Mouse (Mus musculus) brain, embryonic 14.5 days (tissue): ENCODE measurements at regions not wholly inside any gene's neighbourhood (a gene's known extent, or its start where the extent isn't known, plus 50 kb on each side); places are given as distances from the start of the nearest gene placed in this dataset.

Experiments
- DNase-seq: peaks from one replicate; pipeline ENCODE4 v3.0.0-alpha.2; 2011; ENCODE audit warnings: low read depth
- CTCF ChIP-seq: fragments of 200-500 bp; IDR thresholded peaks from 2 replicates; pipeline ENCODE4 v1.5.1; 2012; ENCODE audit warnings: inconsistent platforms, mild to moderate bottlenecking, moderate library complexity, borderline replicate concordance; ENCODE audit not compliant: insufficient read depth, insufficient read length; ENCODE audit errors: extremely low read depth
- POLR2A ChIP-seq: fragments of 200-500 bp; IDR thresholded peaks from 2 replicates; pipeline ENCODE4 v1.6.1; 2012; ENCODE audit warnings: mild to moderate bottlenecking, inconsistent platforms, borderline replicate concordance; ENCODE audit not compliant: poor library complexity, insufficient read depth, insufficient read length, severe bottlenecking; ENCODE audit errors: extremely low read depth

- TF ChIP-seq POLR2A (no peak), CTCF (no peak)
- peak; percentile 58 for DNase-seq
Measured at GRCm38 (mm10) chr8:112196423-112196822, 181.6 kb upstream of the Gm6793 start.

- no peak for TF ChIP-seq POLR2A
- no peak for TF ChIP-seq CTCF
- no peak for DNase-seq
Measured at GRCm38 (mm10) chr8:112195880-112196279, 181.0 kb upstream of the Gm6793 start.

- no peak for TF ChIP-seq CTCF
- no peak for TF ChIP-seq POLR2A
- DNase-seq: peak; percentile 41
Measured at GRCm38 (mm10) chr8:112191846-112192245, 177.0 kb upstream of the Gm6793 start.

- peak; percentile 51 for DNase-seq
Measured at GRCm38 (mm10) chr8:112189698-112190097, 174.9 kb upstream of the Gm6793 start.

GRCm38 (mm10) chr8:112170184-112170583, 155.3 kb upstream of the Gm6793 start:
- TF ChIP-seq POLR2A (no peak), CTCF (peak; percentile 17; the same call in 1 of the 2 replicates)
- DNase-seq: no peak

More at GRCm38 (mm10) chr8:112189698-112190097, 174.9 kb upstream of the Gm6793 start:
- TF ChIP-seq POLR2A (no peak), CTCF (no peak)

- TF ChIP-seq POLR2A: no peak
- TF ChIP-seq CTCF: no peak
- peak; percentile 63 for DNase-seq
Measured at GRCm38 (mm10) chr8:112156656-112157055, 141.8 kb upstream of the Gm6793 start.

GRCm38 (mm10) chr8:112138924-112139323, 124.1 kb upstream of the Gm6793 start:
- DNase-seq: peak; percentile 83
- TF ChIP-seq POLR2A: no peak

- no peak for DNase-seq
- TF ChIP-seq POLR2A (no peak), CTCF (no peak)
Measured at GRCm38 (mm10) chr8:112130196-112130595, 115.4 kb upstream of the Gm6793 start.

GRCm38 (mm10) chr8:112128833-112129518, 114.1 kb upstream of the Gm6793 start:
- TF ChIP-seq POLR2A (no peak), CTCF (no peak)
- DNase-seq: peak; percentile 80

- TF ChIP-seq CTCF (no peak), POLR2A (no peak)
- DNase-seq: no peak
Measured at GRCm38 (mm10) chr8:112111950-112112349, 97.1 kb upstream of the Gm6793 start.

- peak; percentile 91 for DNase-seq
- TF ChIP-seq POLR2A: no peak
- TF ChIP-seq CTCF: no peak
Measured at GRCm38 (mm10) chr8:112097883-112098635, 83.2 kb upstream of the Gm6793 start.

- TF ChIP-seq CTCF (no peak), POLR2A (no peak)
Measured at GRCm38 (mm10) chr8:112094881-112095280, 80.0 kb upstream of the Gm6793 start.

More at GRCm38 (mm10) chr8:112094881-112095280, 80.0 kb upstream of the Gm6793 start:
- DNase-seq: no peak
